Mouse (Mus musculus): ENCODE data around the gene Sez6l. TPM values are rescaled to one million over a fixed set of nuclear protein-coding genes. Genes with fewer than 3 reads are reported as not detected.
A peak's percentile ranks its signal among the peaks of the same experiment; 100 is the strongest.

Gene Sez6l
- polyA plus RNA-seq, 1 experiment from 2014 or later: 0.28 TPM

DNA sequence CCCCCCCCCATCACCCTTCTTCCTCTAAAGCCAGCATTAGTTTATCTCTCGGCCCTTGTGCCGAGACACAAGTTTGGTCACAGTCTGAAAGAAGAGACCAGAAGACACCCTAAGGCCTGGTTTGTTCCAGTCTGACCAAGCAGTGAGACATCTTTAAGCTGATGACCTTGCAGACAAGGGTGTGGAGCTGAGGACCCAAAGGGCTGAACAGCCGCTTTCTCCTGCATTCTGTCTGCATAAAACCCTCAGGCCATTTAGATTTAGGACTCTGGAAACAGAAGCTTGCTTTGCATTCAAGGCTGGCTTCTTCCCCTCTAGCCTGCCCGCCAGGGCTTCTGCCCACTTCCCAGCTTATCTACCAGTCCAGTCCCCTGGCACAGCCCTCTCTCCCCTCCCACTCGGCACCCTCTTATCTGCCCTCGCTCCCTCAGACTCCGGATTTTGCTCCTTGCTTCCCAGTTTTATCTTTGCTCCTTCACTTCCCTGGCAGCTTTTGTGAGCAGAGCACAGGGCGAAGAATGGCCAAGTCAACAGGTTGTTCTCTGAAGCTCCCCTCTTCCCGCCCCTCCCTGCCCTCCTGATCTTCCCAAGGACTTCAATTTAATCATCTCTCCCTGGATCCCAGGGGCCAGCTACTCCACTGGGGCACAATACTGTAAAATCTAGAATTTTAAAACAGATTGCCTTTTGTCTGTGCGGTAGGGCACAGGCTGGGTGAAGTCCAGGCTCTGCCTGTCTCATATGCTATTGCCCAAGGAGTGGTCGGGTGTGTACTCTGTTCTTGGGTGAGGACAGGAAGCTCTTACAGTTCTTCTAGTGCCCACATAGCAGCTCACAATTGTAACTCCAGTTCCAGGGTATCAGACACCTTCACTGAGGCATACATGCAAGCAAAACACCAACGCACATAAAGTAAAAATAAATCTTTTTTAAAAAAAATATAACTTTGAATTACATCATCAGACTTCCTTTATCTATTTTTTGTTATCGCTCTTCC is 77.8 kb downstream of the Sez6l start:
- H3K9ac ChIP-seq (ENCODE audit: low read depth, low read length): no peak overlapping the region
- H3K9me3 ChIP-seq (replicated peaks; ENCODE audit: low read length): no peaks in the 10 kb centered on the region
- H3K4me2 ChIP-seq (ENCODE audit: low read length): no peak overlapping the region
- no peaks in the 10 kb centered on the region for H3K27me3 ChIP-seq (ENCODE audit: insufficient read depth, low read length)
- DNase-seq (ENCODE audit: low spot score) (no peak), ATAC-seq (replicated peaks; ENCODE audit: low FRiP score, low read depth) (no peak)
- 75% methylated on average over 13 of the region's 13 CpGs for whole genome bisulfite sequencing
- TF ChIP-seq CTCF (IDR thresholded peaks at IDR 0.05; ENCODE audit: low read depth): no peak
- H3K4me1 ChIP-seq (replicated peaks; ENCODE audit: insufficient read depth, low read length): no peaks in the 10 kb centered on the region
- H3K4me3 ChIP-seq (replicated peaks; ENCODE audit: low read depth, low read length): no peak overlapping the region
- H3K36me3 ChIP-seq (ENCODE audit: insufficient read depth, low read length): no peaks in the 10 kb centered on the region
- H3K27ac ChIP-seq: no peak overlapping the region

DNA sequence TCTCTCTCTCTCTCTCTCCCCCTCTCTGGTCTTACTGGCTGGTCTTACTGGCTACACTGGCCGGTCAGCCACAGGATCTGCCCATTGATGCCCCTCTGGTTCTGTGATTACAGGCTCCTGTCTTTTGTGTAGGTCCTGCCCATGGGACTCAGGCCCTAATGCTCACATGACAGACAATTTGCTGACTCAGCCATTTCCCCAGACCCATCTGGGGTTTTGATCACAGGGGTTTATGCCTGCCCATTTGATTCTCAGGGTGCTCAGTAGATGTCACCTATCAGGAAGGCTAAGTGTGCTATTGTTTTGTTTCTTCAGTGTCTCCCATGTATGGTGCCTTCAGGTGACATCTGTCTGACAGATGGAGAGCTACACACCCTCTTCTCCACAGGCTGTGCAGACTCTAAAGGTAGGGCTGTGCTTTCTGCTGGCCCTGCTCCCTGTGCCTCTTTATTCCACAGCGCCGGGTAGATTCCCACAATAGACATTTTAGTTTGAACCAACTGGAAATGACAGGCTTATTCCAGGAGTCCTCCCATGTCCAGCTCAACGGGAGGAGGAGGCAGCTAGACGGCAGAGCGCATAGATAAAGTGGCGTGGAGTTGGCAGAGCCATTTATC is 80.1 kb downstream of the Sez6l start:
- Histone ChIP-seq H3K4me2 (ENCODE audit: low read length) (no peak overlapping the region), H3K9me3 (replicated peaks; ENCODE audit: low read length) (no peaks in the 10 kb centered on the region), H3K27ac (no peak overlapping the region), H3K9ac (ENCODE audit: low read depth, low read length) (no peak overlapping the region), H3K36me3 (ENCODE audit: insufficient read depth, low read length) (no peaks in the 10 kb centered on the region), H3K4me1 (replicated peaks; ENCODE audit: insufficient read depth, low read length) (no peaks in the 10 kb centered on the region), H3K4me3 (replicated peaks; ENCODE audit: low read depth, low read length) (no peak overlapping the region), H3K27me3 (ENCODE audit: insufficient read depth, low read length) (no peaks in the 10 kb centered on the region)
- ATAC-seq (replicated peaks; ENCODE audit: low FRiP score, low read depth) (no peak), DNase-seq (ENCODE audit: low spot score) (no peak)
- TF ChIP-seq CTCF (IDR thresholded peaks at IDR 0.05; ENCODE audit: low read depth): no peak
- WGBS: 77% methylated on average over 7 of the region's 7 CpGs

DNA sequence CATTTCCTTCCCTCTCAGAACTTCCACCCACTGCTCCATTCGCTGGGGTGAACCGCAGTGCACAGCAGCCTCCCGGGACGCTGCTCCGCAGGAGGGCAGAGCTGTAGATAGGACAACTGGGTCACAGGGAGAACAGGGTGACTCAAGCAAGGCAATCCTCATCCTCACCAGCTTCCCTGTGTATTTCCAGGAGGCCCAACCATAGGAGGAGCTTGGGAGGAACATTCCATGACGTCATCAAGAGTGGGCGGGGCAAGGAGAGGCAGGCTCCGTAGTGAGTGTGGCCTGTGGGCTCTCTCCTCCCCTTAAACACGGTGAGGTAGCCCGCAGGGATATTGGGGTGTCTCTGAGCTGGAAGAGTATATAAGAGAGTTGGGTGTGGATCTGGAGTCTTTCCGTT is 83.5 kb downstream of the Sez6l start:
- H3K27ac ChIP-seq: no peak overlapping the region
- 0 out of 2 replicates have a peak, but pooled peaks have one; percentile 21 for ATAC-seq (replicated peaks; ENCODE audit: low FRiP score, low read depth)
- 0 out of 2 replicates have a peak overlapping the region, but pooled peaks have one; percentile 1 for H3K4me2 ChIP-seq (ENCODE audit: low read length)
- no peaks in the 10 kb centered on the region for H3K27me3 ChIP-seq (ENCODE audit: insufficient read depth, low read length)
- no peak overlapping the region for H3K9ac ChIP-seq (ENCODE audit: low read depth, low read length)
- no peak overlapping the region for H3K4me3 ChIP-seq (replicated peaks; ENCODE audit: low read depth, low read length)
- TF ChIP-seq CTCF (IDR thresholded peaks at IDR 0.05; ENCODE audit: low read depth): no peak
- H3K4me1 ChIP-seq (replicated peaks; ENCODE audit: insufficient read depth, low read length): no peaks in the 10 kb centered on the region
- peak; percentile 58 for DNase-seq (ENCODE audit: low spot score)
- no peaks in the 10 kb centered on the region for H3K36me3 ChIP-seq (ENCODE audit: insufficient read depth, low read length)
- no peaks in the 10 kb centered on the region for H3K9me3 ChIP-seq (replicated peaks; ENCODE audit: low read length)
- whole genome bisulfite sequencing: 30% methylated on average over 11 of the region's 11 CpGs

DNA sequence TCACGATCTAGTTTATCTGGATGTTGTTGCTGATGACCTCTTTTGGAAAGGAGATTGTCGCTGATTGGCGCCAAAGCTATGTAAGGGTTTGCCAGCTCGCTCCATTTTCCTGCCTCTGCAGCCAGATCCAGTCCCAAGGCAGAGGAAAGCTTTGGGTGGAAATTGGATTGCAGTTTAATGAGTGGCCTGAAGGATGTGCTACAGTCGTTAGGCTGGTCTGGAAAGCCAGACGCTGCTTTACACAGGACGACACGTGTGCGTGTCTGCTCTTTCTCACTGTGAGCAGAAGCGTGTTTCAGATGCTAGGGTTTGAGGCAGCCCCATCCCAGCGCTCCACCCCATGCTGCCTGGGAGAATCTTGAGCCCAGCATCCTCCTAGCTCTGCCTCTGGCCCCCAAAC is 85.5 kb downstream of the Sez6l start:
- no peak overlapping the region for H3K4me2 ChIP-seq (ENCODE audit: low read length)
- H3K9me3 ChIP-seq (replicated peaks; ENCODE audit: low read length): no peaks in the 10 kb centered on the region
- no peak overlapping the region for H3K27ac ChIP-seq
- H3K27me3 ChIP-seq (ENCODE audit: insufficient read depth, low read length): no peaks in the 10 kb centered on the region
- WGBS: 53% methylated on average over 11 of the region's 11 CpGs
- H3K9ac ChIP-seq (ENCODE audit: low read depth, low read length): no peak overlapping the region
- H3K4me1 ChIP-seq (replicated peaks; ENCODE audit: insufficient read depth, low read length): no peaks in the 10 kb centered on the region
- no peak for ATAC-seq (replicated peaks; ENCODE audit: low FRiP score, low read depth)
- H3K36me3 ChIP-seq (ENCODE audit: insufficient read depth, low read length): no peaks in the 10 kb centered on the region
- peak; percentile 54 for TF ChIP-seq CTCF (IDR thresholded peaks at IDR 0.05; ENCODE audit: low read depth)
- no peak overlapping the region for H3K4me3 ChIP-seq (replicated peaks; ENCODE audit: low read depth, low read length)
- DNase-seq (ENCODE audit: low spot score): peak; percentile 38

DNA sequence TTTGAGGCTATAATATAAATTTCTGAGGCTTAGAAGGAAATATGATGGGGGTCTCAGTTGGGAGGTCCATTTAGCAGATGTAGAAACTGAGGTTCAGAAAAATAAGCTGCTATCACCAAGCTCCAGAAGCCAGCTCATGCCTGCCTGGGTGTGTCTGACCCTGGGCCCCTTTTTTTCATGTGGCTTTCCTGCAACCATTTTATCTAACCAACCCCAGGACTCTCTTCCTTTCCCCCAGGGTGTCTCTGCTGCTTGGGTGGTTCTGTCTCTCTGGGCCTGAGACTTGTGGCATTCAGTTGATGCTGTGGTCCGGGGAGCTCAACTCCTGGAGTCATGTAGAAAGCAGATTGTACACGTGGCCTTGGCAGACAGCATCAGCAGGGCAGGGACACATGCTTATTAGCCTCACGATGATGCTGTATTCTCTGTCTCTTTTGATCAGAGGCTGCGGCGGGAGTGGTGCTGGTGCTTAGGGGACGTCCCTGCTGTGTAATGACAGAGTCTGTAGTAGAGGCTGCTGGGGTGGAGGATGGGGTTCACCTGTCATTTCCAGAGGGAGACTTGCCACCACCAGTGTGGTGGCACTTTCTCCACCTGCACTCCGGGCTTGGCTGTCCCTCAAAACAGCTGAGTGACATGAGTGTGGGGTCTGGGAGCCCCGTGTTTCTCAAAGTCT is 88.7 kb downstream of the Sez6l start:
- ATAC-seq (replicated peaks; ENCODE audit: low FRiP score, low read depth): no peak
- WGBS: 60% methylated on average over 8 of the region's 8 CpGs
- H3K9me3 ChIP-seq (replicated peaks; ENCODE audit: low read length): no peaks in the 10 kb centered on the region
- H3K27ac ChIP-seq: no peak overlapping the region
- no peak for DNase-seq (ENCODE audit: low spot score)
- H3K4me3 ChIP-seq (replicated peaks; ENCODE audit: low read depth, low read length): no peak overlapping the region
- H3K4me1 ChIP-seq (replicated peaks; ENCODE audit: insufficient read depth, low read length): no peaks in the 10 kb centered on the region
- H3K9ac ChIP-seq (ENCODE audit: low read depth, low read length): no peak overlapping the region
- no peak for TF ChIP-seq CTCF (IDR thresholded peaks at IDR 0.05; ENCODE audit: low read depth)
- no peak overlapping the region for H3K4me2 ChIP-seq (ENCODE audit: low read length)
- no peaks in the 10 kb centered on the region for H3K36me3 ChIP-seq (ENCODE audit: insufficient read depth, low read length)
- H3K27me3 ChIP-seq (ENCODE audit: insufficient read depth, low read length): no peaks in the 10 kb centered on the region

DNA sequence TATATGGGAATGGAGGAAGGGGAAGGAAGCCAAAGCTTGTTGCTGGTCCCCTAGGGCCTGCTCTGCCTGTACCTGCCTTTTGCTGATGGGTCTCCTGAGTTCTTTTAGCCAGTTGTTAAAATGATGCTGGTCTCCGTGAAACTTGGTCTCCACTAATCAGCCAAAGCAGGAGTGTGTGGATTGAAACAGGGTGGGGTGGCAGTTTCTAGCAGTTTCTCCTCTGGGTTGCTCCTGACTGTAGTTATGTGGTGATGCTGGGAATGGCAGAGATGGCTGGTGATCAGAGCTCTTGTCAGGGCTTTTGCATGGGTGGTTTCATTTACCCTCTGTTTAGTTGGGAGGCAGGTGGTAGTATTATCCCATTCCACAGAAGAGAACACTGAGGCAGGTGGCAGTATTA is 89.5 kb downstream of the Sez6l start:
- no peak overlapping the region for H3K9ac ChIP-seq (ENCODE audit: low read depth, low read length)
- WGBS: 100% methylated on average over 1 of the region's 1 CpGs
- H3K27ac ChIP-seq: no peak overlapping the region
- TF ChIP-seq CTCF (IDR thresholded peaks at IDR 0.05; ENCODE audit: low read depth): no peak
- no peaks in the 10 kb centered on the region for H3K4me1 ChIP-seq (replicated peaks; ENCODE audit: insufficient read depth, low read length)
- no peak overlapping the region for H3K4me3 ChIP-seq (replicated peaks; ENCODE audit: low read depth, low read length)
- no peak for DNase-seq (ENCODE audit: low spot score)
- no peaks in the 10 kb centered on the region for H3K36me3 ChIP-seq (ENCODE audit: insufficient read depth, low read length)
- no peaks in the 10 kb centered on the region for H3K9me3 ChIP-seq (replicated peaks; ENCODE audit: low read length)
- ATAC-seq (replicated peaks; ENCODE audit: low FRiP score, low read depth): no peak
- no peak overlapping the region for H3K4me2 ChIP-seq (ENCODE audit: low read length)
- H3K27me3 ChIP-seq (ENCODE audit: insufficient read depth, low read length): no peaks in the 10 kb centered on the region
